Mouse (Mus musculus): Measurements from ENCODE around the gene Kiss1r. TPM values are rescaled to one million over a fixed set of nuclear protein-coding genes. Genes with fewer than 3 reads are reported as not detected.

The Kiss1r gene
- total and polyA plus RNA-seq, 3 experiments, result 0.10 to 1.5 (median 0.25) TPM

GRCm38 (mm10) chr10:79936284-79936910, 19.6 kb downstream of the Kiss1r start:
- peaks cover 31% of the 10 kb centered on the region for H3K4me1 ChIP-seq (ENCODE audit: control insufficient read depth, insufficient read depth, low read length)
- intact Hi-C loops (cut with DNase I), result no loop called here

GRCm38 (mm10) chr10:79936911-79937441, 20.2 kb downstream of the Kiss1r start:
- Histone ChIP-seq H3K79me2 (replicated peaks; ENCODE audit: control insufficient read depth, insufficient read depth, low read length) (no peaks in the 10 kb centered on the region), H3K4me1 (ENCODE audit: control insufficient read depth, insufficient read depth, low read length) (peaks cover 31% of the 10 kb centered on the region), H3K36me3 (ENCODE audit: control insufficient read depth, insufficient read depth, low read length) (no peaks in the 10 kb centered on the region), H3K27ac (peak overlapping the region; percentile 43), H3K27me3 (ENCODE audit: control insufficient read depth, insufficient read depth, low read length) (no peaks in the 10 kb centered on the region), H3K9ac (ENCODE audit: low read depth, low read length) (no peak overlapping the region), H3K4me3 (peak overlapping the region; percentile 23; the same call in 1 of the 2 replicates)
- DNase-seq, result peak; percentile 82 to 90
- intact Hi-C loops (cut with DNase I), result no loop called here
- 9% methylated on average over 27 of the region's 27 CpGs for WGBS
- TF ChIP-seq EP300 (IDR thresholded peaks at IDR 0.05; ENCODE audit: insufficient read depth, low read depth, low read length), result 0 out of 2 replicates have a peak, but pooled peaks have one; percentile 10
- no peak for TF ChIP-seq POLR2A (IDR thresholded peaks at IDR 0.05; ENCODE audit: insufficient read depth, low read depth, low read length)

More at GRCm38 (mm10) chr10:79936284-79936910, 19.6 kb downstream of the Kiss1r start:
- H3K79me2 ChIP-seq (replicated peaks; ENCODE audit: control insufficient read depth, insufficient read depth, low read length), result no peaks in the 10 kb centered on the region
- TF ChIP-seq POLR2A (IDR thresholded peaks at IDR 0.05; ENCODE audit: insufficient read depth, low read depth, low read length) (no peak), CTCF (IDR thresholded peaks at IDR 0.05) (no peak), EP300 (IDR thresholded peaks at IDR 0.05; ENCODE audit: insufficient read depth, low read depth, low read length) (no peak)
- DNase-seq, result no peak
- no peaks in the 10 kb centered on the region for H3K36me3 ChIP-seq (ENCODE audit: control insufficient read depth, insufficient read depth, low read length)
- H3K4me3 ChIP-seq, result peak overlapping the region; percentile 23; the same call in 1 of the 2 replicates
- no peak overlapping the region for H3K9ac ChIP-seq (ENCODE audit: low read depth, low read length)
- 24% methylated on average over 10 of the region's 10 CpGs for WGBS
- H3K27ac ChIP-seq, result peak overlapping the region; percentile 43
- H3K27me3 ChIP-seq (ENCODE audit: control insufficient read depth, insufficient read depth, low read length), result no peaks in the 10 kb centered on the region

- no peaks in the 10 kb centered on the region for H3K27me3 ChIP-seq (ENCODE audit: control insufficient read depth, insufficient read depth, low read length)
- intact Hi-C loops (cut with DNase I), result no loop called here
- no peak overlapping the region for H3K9ac ChIP-seq (ENCODE audit: low read depth, low read length)
- WGBS, result 85% methylated on average over 11 of the region's 11 CpGs
- H3K36me3 ChIP-seq (ENCODE audit: control insufficient read depth, insufficient read depth, low read length), result no peaks in the 10 kb centered on the region
- no peak for DNase-seq
- no peaks in the 10 kb centered on the region for H3K79me2 ChIP-seq (replicated peaks; ENCODE audit: control insufficient read depth, insufficient read depth, low read length)
- peaks cover 24% of the 10 kb centered on the region for H3K4me1 ChIP-seq (ENCODE audit: control insufficient read depth, insufficient read depth, low read length)
- H3K4me3 ChIP-seq, result no peak overlapping the region
- H3K27ac ChIP-seq, result no peak overlapping the region
- TF ChIP-seq EP300 (IDR thresholded peaks at IDR 0.05; ENCODE audit: insufficient read depth, low read depth, low read length) (no peak), CTCF (IDR thresholded peaks at IDR 0.05) (no peak), POLR2A (IDR thresholded peaks at IDR 0.05; ENCODE audit: insufficient read depth, low read depth, low read length) (no peak)
Measured at GRCm38 (mm10) chr10:79937775-79938526, 21.2 kb downstream of the Kiss1r start.

GRCm38 (mm10) chr10:79940749-79941148, 24.0 kb downstream of the Kiss1r start:
- H3K9ac ChIP-seq (ENCODE audit: low read depth, low read length), result no peak overlapping the region
- H3K4me1 ChIP-seq (ENCODE audit: control insufficient read depth, insufficient read depth, low read length), result peaks cover 7% of the 10 kb centered on the region
- no peaks in the 10 kb centered on the region for H3K27me3 ChIP-seq (ENCODE audit: control insufficient read depth, insufficient read depth, low read length)
- WGBS, result 36% methylated on average over 7 of the region's 7 CpGs
- intact Hi-C loops (cut with DNase I), result no loop called here
- peak in 1 of 2 experiments; percentile 77 for DNase-seq
- TF ChIP-seq EP300 (IDR thresholded peaks at IDR 0.05; ENCODE audit: insufficient read depth, low read depth, low read length), result 0 out of 2 replicates have a peak, but pooled peaks have one; percentile 45
- no peak for TF ChIP-seq CTCF (IDR thresholded peaks at IDR 0.05)
- H3K4me3 ChIP-seq, result no peak overlapping the region
- no peak overlapping the region for H3K27ac ChIP-seq
- H3K36me3 ChIP-seq (ENCODE audit: control insufficient read depth, insufficient read depth, low read length), result no peaks in the 10 kb centered on the region
- no peaks in the 10 kb centered on the region for H3K79me2 ChIP-seq (replicated peaks; ENCODE audit: control insufficient read depth, insufficient read depth, low read length)

- no peak overlapping the region for H3K9ac ChIP-seq (ENCODE audit: low read depth, low read length)
- H3K27me3 ChIP-seq (ENCODE audit: control insufficient read depth, insufficient read depth, low read length), result no peaks in the 10 kb centered on the region
- TF ChIP-seq CTCF (IDR thresholded peaks at IDR 0.05), result no peak
- TF ChIP-seq POLR2A (IDR thresholded peaks at IDR 0.05; ENCODE audit: insufficient read depth, low read depth, low read length), result no peak
- TF ChIP-seq EP300 (IDR thresholded peaks at IDR 0.05; ENCODE audit: insufficient read depth, low read depth, low read length), result no peak
- H3K27ac ChIP-seq, result no peak overlapping the region
- intact Hi-C loops (cut with DNase I), result no loop called here
- H3K4me3 ChIP-seq, result no peak overlapping the region
- 88% methylated on average over 1 of the region's 1 CpGs for WGBS
- no peaks in the 10 kb centered on the region for H3K36me3 ChIP-seq (ENCODE audit: control insufficient read depth, insufficient read depth, low read length)
- no peaks in the 10 kb centered on the region for H3K4me1 ChIP-seq (ENCODE audit: control insufficient read depth, insufficient read depth, low read length)
- no peaks in the 10 kb centered on the region for H3K79me2 ChIP-seq (replicated peaks; ENCODE audit: control insufficient read depth, insufficient read depth, low read length)
- no peak for DNase-seq
Measured at GRCm38 (mm10) chr10:79942988-79943387, 26.2 kb downstream of the Kiss1r start.

GRCm38 (mm10) chr10:79943471-79943901, 26.7 kb downstream of the Kiss1r start:
- no peak overlapping the region for H3K4me3 ChIP-seq
- no peaks in the 10 kb centered on the region for H3K27me3 ChIP-seq (ENCODE audit: control insufficient read depth, insufficient read depth, low read length)
- no peak for DNase-seq
- TF ChIP-seq POLR2A (IDR thresholded peaks at IDR 0.05; ENCODE audit: insufficient read depth, low read depth, low read length), result no peak
- no peak for TF ChIP-seq EP300 (IDR thresholded peaks at IDR 0.05; ENCODE audit: insufficient read depth, low read depth, low read length)
- TF ChIP-seq CTCF (IDR thresholded peaks at IDR 0.05), result no peak
- H3K27ac ChIP-seq, result no peak overlapping the region
- H3K4me1 ChIP-seq (ENCODE audit: control insufficient read depth, insufficient read depth, low read length), result no peaks in the 10 kb centered on the region
- 89% methylated on average over 9 of the region's 9 CpGs for WGBS
- intact Hi-C loops (cut with DNase I), result no loop called here
- H3K79me2 ChIP-seq (replicated peaks; ENCODE audit: control insufficient read depth, insufficient read depth, low read length), result no peaks in the 10 kb centered on the region
- no peak overlapping the region for H3K9ac ChIP-seq (ENCODE audit: low read depth, low read length)
- no peaks in the 10 kb centered on the region for H3K36me3 ChIP-seq (ENCODE audit: control insufficient read depth, insufficient read depth, low read length)

All from heart, adult 2 months (tissue).